ENCODE assay signal across 8 mouse cellular contexts in the genomic region with DNA sequence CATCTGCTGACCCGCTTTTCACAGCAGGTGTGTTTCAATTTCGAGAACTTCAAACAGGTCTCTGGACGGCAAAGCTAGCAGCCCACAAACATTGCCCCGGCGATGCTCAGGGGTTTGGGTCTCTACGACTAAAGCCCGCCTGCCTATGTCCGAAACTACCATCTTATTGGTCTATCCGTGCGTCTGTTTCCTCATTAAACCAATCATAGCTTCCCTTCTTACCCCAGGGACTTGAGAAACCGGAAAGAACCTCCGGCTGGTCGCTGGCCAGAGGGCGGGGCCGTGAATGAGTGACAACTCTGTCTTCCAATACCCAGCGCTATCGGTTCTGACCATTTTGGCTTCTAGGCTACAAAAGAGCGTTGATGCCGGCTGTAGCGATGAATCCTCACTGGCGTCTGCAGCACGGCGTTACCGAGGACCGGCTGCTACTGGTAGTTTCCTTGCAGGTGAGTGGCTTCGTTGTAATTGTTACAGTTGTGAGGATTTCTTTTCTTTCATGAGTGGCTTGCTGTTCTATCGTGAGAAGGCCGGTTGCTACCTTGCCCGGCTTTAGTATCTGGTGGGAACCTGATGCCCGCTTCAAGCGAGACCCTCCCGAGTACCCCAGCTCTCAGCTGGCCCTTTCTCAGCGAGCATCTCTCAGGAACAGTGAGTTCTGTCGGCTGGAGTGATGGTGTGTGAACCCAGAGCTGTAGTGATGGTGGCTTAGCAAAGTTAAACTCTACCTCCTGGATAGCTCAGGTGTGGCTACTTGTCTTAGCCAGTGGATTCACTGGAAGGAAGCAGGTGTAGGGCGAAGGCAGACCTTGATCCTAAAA. TPM values are rescaled to one million over a fixed set of nuclear protein-coding genes. Genes with fewer than 3 reads are reported as not detected.
A peak's percentile ranks its signal among the peaks of the same experiment; 100 is the strongest.
DNase-seq lines count a peak whose midpoint lies in the region; ATAC-seq and TF ChIP-seq lines count a peak whose summit lies in the region.

TSS of gene Bpgm (plus strand) at position 234 of the 821 bp plus-strand sequence.

- under 1% methylated on average over 35 of the region's 35 CpGs for WGBS in embryonic facial prominence, embryonic 13.5 days
- WGBS in kidney, adult 2 months = under 1% methylated on average over 35 of the region's 35 CpGs
- 1% methylated on average over 35 of the region's 35 CpGs for WGBS in limb, embryonic 12.5 days
- WGBS in midbrain, embryonic 15.5 days = under 1% methylated on average over 35 of the region's 35 CpGs
- under 1% methylated on average over 35 of the region's 35 CpGs for WGBS in spleen, adult 2 months

- no peaks in the 10 kb centered on the region for H3K9me3 ChIP-seq in embryonic facial prominence, embryonic 13.5 days
- H3K9me3 ChIP-seq in limb, embryonic 12.5 days = no peaks in the 10 kb centered on the region
- H3K9me3 ChIP-seq in midbrain, embryonic 15.5 days = no peaks in the 10 kb centered on the region

- peaks cover 43% of the 10 kb centered on the region for H3K4me1 ChIP-seq in embryonic facial prominence, embryonic 13.5 days
- H3K4me1 ChIP-seq in kidney, adult 2 months (ENCODE audit: control insufficient read depth, insufficient read depth, low read length) = peaks cover 26% of the 10 kb centered on the region; the same call in 1 of the 2 replicates
- H3K4me1 ChIP-seq in limb, embryonic 12.5 days (replicated peaks) = peaks cover 45% of the 10 kb centered on the region
- peaks cover 44% of the 10 kb centered on the region for H3K4me1 ChIP-seq in midbrain, embryonic 15.5 days
- H3K4me1 ChIP-seq in spleen, adult 2 months (ENCODE audit: control insufficient read depth, insufficient read depth, insufficient read length) = no peaks in the 10 kb centered on the region; the same call in 1 of the 2 replicates

- DNase-seq in 3134 (ENCODE audit: extremely low read depth, insufficient read length, low spot score) = peak; percentile 90
- peak; percentile 97 for DNase-seq in adrenal gland, postnatal 36 days
- DNase-seq in heart, adult 18-20 months = peak; percentile 99 to 100
- DNase-seq in kidney, adult 2 months = peak; percentile 100
- peak; percentile 97 to 99 for DNase-seq in spleen, adult 2 months (ENCODE audit: low read depth in 1 of 2, low spot score in 2 of 2)

- TF ChIP-seq POLR2A in kidney, adult 2 months (IDR thresholded peaks at IDR 0.05; ENCODE audit: low read depth, low read length) = peak; percentile 83
- peak; percentile 87 for TF ChIP-seq POLR2A in spleen, adult 2 months (IDR thresholded peaks at IDR 0.05; ENCODE audit: low read depth, low read length)

- H3K27ac ChIP-seq in embryonic facial prominence, embryonic 13.5 days = peak within 1 kb of the TSS; percentile 78
- peak within 1 kb of the TSS; percentile 73 for H3K27ac ChIP-seq in kidney, adult 2 months (ENCODE audit: insufficient read depth, low read depth, low read length)
- peak within 1 kb of the TSS; percentile 66; the same call in 1 of the 2 replicates for H3K27ac ChIP-seq in limb, embryonic 12.5 days
- peak within 1 kb of the TSS; percentile 80 for H3K27ac ChIP-seq in midbrain, embryonic 15.5 days
- peak within 1 kb of the TSS; percentile 70 for H3K27ac ChIP-seq in spleen, adult 2 months (ENCODE audit: insufficient read depth, low read length)

- no peaks in the 10 kb centered on the region for H3K36me3 ChIP-seq in embryonic facial prominence, embryonic 13.5 days
- H3K36me3 ChIP-seq in kidney, adult 2 months (ENCODE audit: control insufficient read depth, insufficient read depth, low read length) = no peaks in the 10 kb centered on the region
- H3K36me3 ChIP-seq in limb, embryonic 12.5 days = no peaks in the 10 kb centered on the region
- no peaks in the 10 kb centered on the region for H3K36me3 ChIP-seq in midbrain, embryonic 15.5 days (replicated peaks)
- H3K36me3 ChIP-seq in spleen, adult 2 months (ENCODE audit: control insufficient read depth, insufficient read depth, low read length) = no peaks in the 10 kb centered on the region

- peak within 1 kb of the TSS; percentile 70 for H3K4me3 ChIP-seq in embryonic facial prominence, embryonic 13.5 days
- H3K4me3 ChIP-seq in kidney, adult 2 months (ENCODE audit: insufficient read depth, low read depth, low read length) = peak within 1 kb of the TSS; percentile 71
- peak within 1 kb of the TSS; percentile 55 for H3K4me3 ChIP-seq in limb, embryonic 12.5 days (replicated peaks)
- H3K4me3 ChIP-seq in midbrain, embryonic 15.5 days = peak within 1 kb of the TSS; percentile 54
- H3K4me3 ChIP-seq in spleen, adult 2 months (ENCODE audit: extremely low read depth, insufficient read depth, insufficient read length) = peak within 1 kb of the TSS; percentile 64

- TF ChIP-seq CTCF in kidney, adult 2 months (conservative IDR thresholded peaks at IDR 0.05; ENCODE audit: insufficient read depth, insufficient read length, low read depth, low read length) = no peak
- TF ChIP-seq CTCF in spleen, adult 2 months (IDR thresholded peaks at IDR 0.05; ENCODE audit: extremely low read depth, insufficient read depth, insufficient read length, insufficient replicate concordance) = no peak

- ATAC-seq in embryonic facial prominence, embryonic 13.5 days (ENCODE audit: insufficient number of reproducible peaks, insufficient read depth, low FRiP score, low TSS enrichment, low read depth) = peak; percentile 97
- ATAC-seq in limb, embryonic 12.5 days (ENCODE audit: insufficient number of reproducible peaks, insufficient read depth, low FRiP score, low TSS enrichment, low read depth) = peak; percentile 97
- peak; percentile 99 for ATAC-seq in midbrain, embryonic 15.5 days (replicated peaks)

- H3K9ac ChIP-seq in embryonic facial prominence, embryonic 13.5 days = peak within 1 kb of the TSS; percentile 80
- peak within 1 kb of the TSS; percentile 62 for H3K9ac ChIP-seq in limb, embryonic 12.5 days (replicated peaks)
- peak within 1 kb of the TSS; percentile 59 for H3K9ac ChIP-seq in midbrain, embryonic 15.5 days

- no peaks in the 10 kb centered on the region for H3K27me3 ChIP-seq in embryonic facial prominence, embryonic 13.5 days
- no peaks in the 10 kb centered on the region for H3K27me3 ChIP-seq in kidney, adult 2 months (replicated peaks; ENCODE audit: control insufficient read depth, insufficient read depth, low read length)
- H3K27me3 ChIP-seq in limb, embryonic 12.5 days = no peaks in the 10 kb centered on the region
- no peaks in the 10 kb centered on the region for H3K27me3 ChIP-seq in midbrain, embryonic 15.5 days (replicated peaks)
- H3K27me3 ChIP-seq in spleen, adult 2 months (ENCODE audit: control insufficient read depth, insufficient read depth, low read length) = no peaks in the 10 kb centered on the region

- peak within 1 kb of the TSS; percentile 80 for H3K4me2 ChIP-seq in embryonic facial prominence, embryonic 13.5 days
- peak within 1 kb of the TSS; percentile 68 for H3K4me2 ChIP-seq in limb, embryonic 12.5 days
- peak within 1 kb of the TSS; percentile 66 for H3K4me2 ChIP-seq in midbrain, embryonic 15.5 days

RNA-seq across cellular contexts. Expression of gene Bpgm, which starts in this region (rescaled TPM):
- total RNA-seq in adrenal gland, postnatal 36 days (2021) = 10 to 100 TPM; 27.3 to 33.0 TPM
- polyA plus RNA-seq in embryonic facial prominence, embryonic 13.5 days (2015; fragmentation: Nextera tagmentation; extraction: Ambion mirVana) = 42.9 and 49.6 TPM in 2 replicates
- 10 to 100 TPM; 43.9 to 47.8 TPM for total RNA-seq in heart, adult 18-20 months (2021)
- polyA plus RNA-seq in kidney, adult 2 months (2012; rRNA removed) = 24.4 and 32.4 TPM in 2 replicates
- polyA plus RNA-seq in limb, embryonic 12.5 days (2016; fragmentation: Nextera tagmentation; extraction: Ambion mirVana) = 51.0 and 51.5 TPM in 2 replicates
- 97.1 and 102 TPM in 2 replicates for polyA plus RNA-seq in midbrain, embryonic 15.5 days (2015; fragmentation: Nextera tagmentation; extraction: Ambion mirVana)
- polyA plus RNA-seq in spleen, adult 2 months (2012; rRNA removed) = 70.6 and 158 TPM in 2 replicates

Comparison
In these comparisons a context has a peak if more than half of its experiments do, and no peak if none do; other contexts are left out.
1. Peak in every context shown above with its lines: DNase-seq, ATAC-seq, H3K4me3 ChIP-seq and H3K27ac ChIP-seq.